Mouse (Mus musculus): Measurements from ENCODE around the gene Neb. TPM values are rescaled to one million over a fixed set of nuclear protein-coding genes. Genes with fewer than 3 reads are reported as not detected.

Neb gene
- 1 to 10 TPM; 1.5 TPM for total RNA-seq (2021)
- long read RNA-seq, experiment 1, partial matches to known transcripts = 0 of 1 reads
- long read RNA-seq, experiment 1, other reads (novel, unspliced or antisense) = 1 of 1 reads
- long read RNA-seq, experiment 2 = 0 reads

GRCm38 (mm10) chr2:52378448-52378804 is at the start of gene Neb:
Gene Neb (minus strand): TSS chr2:52378474.
- Histone ChIP-seq H3K4me3 (no peak within 1 kb of the TSS; the same call in 1 of the 2 replicates), H3K27ac (no peak within 1 kb of the TSS)
- no peak for DNase-seq (ENCODE audit: low spot score in 2 of 2)
- TF ChIP-seq CTCF (conservative IDR thresholded peaks at IDR 0.05) = no peak

- no peak overlapping the region for H3K4me3 ChIP-seq
- no peak overlapping the region for H3K27ac ChIP-seq
- DNase-seq (ENCODE audit: low spot score in 2 of 2) = no peak
- TF ChIP-seq CTCF (conservative IDR thresholded peaks at IDR 0.05) = no peak
These were observed 49.1 kb upstream of the Neb start for GRCm38 (mm10) chr2:52427383-52427782.

GRCm38 (mm10) chr2:52426041-52426440 is 47.8 kb upstream of the Neb start:
- Histone ChIP-seq H3K4me3 (no peak overlapping the region), H3K27ac (no peak overlapping the region)
- TF ChIP-seq CTCF (conservative IDR thresholded peaks at IDR 0.05) = no peak
- DNase-seq (ENCODE audit: low spot score in 2 of 2) = no peak

- no peak for TF ChIP-seq CTCF (conservative IDR thresholded peaks at IDR 0.05)
- DNase-seq (ENCODE audit: low spot score in 2 of 2) = no peak
- H3K27ac ChIP-seq = peak overlapping the region; percentile 91
- H3K4me3 ChIP-seq = peak overlapping the region; percentile 97
These were observed 47.2 kb upstream of the Neb start for GRCm38 (mm10) chr2:52425523-52425795.

- Histone ChIP-seq H3K4me3 (peak within 1 kb of the TSS; percentile 97), H3K27ac (peak within 1 kb of the TSS; percentile 91)
- no peak for TF ChIP-seq CTCF (conservative IDR thresholded peaks at IDR 0.05)
- peak; percentile 94 to 99 for DNase-seq (ENCODE audit: low spot score in 2 of 2)
These were observed 46.7 kb upstream of the Neb start, which contains the start of gene Arl5a for GRCm38 (mm10) chr2:52424747-52425522. Gene Arl5a (minus strand): TSS chr2:52424901.

- peak in 1 of 2 experiments; percentile 34 for DNase-seq (ENCODE audit: low spot score in 2 of 2)
- Histone ChIP-seq H3K27ac (peak overlapping the region; percentile 90), H3K4me3 (peak overlapping the region; percentile 97)
- TF ChIP-seq CTCF (conservative IDR thresholded peaks at IDR 0.05) = no peak
These were observed 46.0 kb upstream of the Neb start for GRCm38 (mm10) chr2:52424248-52424728.

- no peak for TF ChIP-seq CTCF (conservative IDR thresholded peaks at IDR 0.05)
- DNase-seq (ENCODE audit: low spot score in 2 of 2) = no peak
- Histone ChIP-seq H3K4me3 (peak overlapping the region; percentile 97), H3K27ac (peak overlapping the region; percentile 90)
These were observed 45.5 kb upstream of the Neb start for GRCm38 (mm10) chr2:52423611-52424247.

- Histone ChIP-seq H3K4me3 (peak overlapping the region; percentile 97), H3K27ac (peak overlapping the region; percentile 90)
- no peak for TF ChIP-seq CTCF (conservative IDR thresholded peaks at IDR 0.05)
- no peak for DNase-seq (ENCODE audit: low spot score in 2 of 2)
These were observed 44.8 kb upstream of the Neb start for GRCm38 (mm10) chr2:52422871-52423610.

- TF ChIP-seq CTCF (conservative IDR thresholded peaks at IDR 0.05) = no peak
- Histone ChIP-seq H3K4me3 (no peak overlapping the region), H3K27ac (no peak overlapping the region)
- DNase-seq (ENCODE audit: low spot score in 2 of 2) = no peak
These were observed 42.9 kb upstream of the Neb start for GRCm38 (mm10) chr2:52421197-52421596.

- Histone ChIP-seq H3K27ac (no peak overlapping the region), H3K4me3 (no peak overlapping the region)
- no peak for DNase-seq (ENCODE audit: low spot score in 2 of 2)
- no peak for TF ChIP-seq CTCF (conservative IDR thresholded peaks at IDR 0.05)
These were observed 41.9 kb upstream of the Neb start for GRCm38 (mm10) chr2:52420001-52420710.

GRCm38 (mm10) chr2:52419295-52419694 is 41.0 kb upstream of the Neb start:
- no peak for DNase-seq (ENCODE audit: low spot score in 2 of 2)
- H3K27ac ChIP-seq = no peak overlapping the region
- no peak overlapping the region for H3K4me3 ChIP-seq
- no peak for TF ChIP-seq CTCF (conservative IDR thresholded peaks at IDR 0.05)

GRCm38 (mm10) chr2:52412524-52413037 is 34.3 kb upstream of the Neb start:
- no peak overlapping the region for H3K27ac ChIP-seq

More at GRCm38 (mm10) chr2:52412524-52413037, 34.3 kb upstream of the Neb start:
- DNase-seq (ENCODE audit: low spot score in 2 of 2) = no peak
- no peak overlapping the region for H3K4me3 ChIP-seq
- TF ChIP-seq CTCF (conservative IDR thresholded peaks at IDR 0.05) = no peak
